In genomic region chr6:100083868-100084477, GRCm38 (mm10) we compare ENCODE assay signal across 15 mouse cellular contexts.
"Had no signal": no experiment of that assay in that cellular context is flagged by ENCODE, and none has a peak within 500 bp of the region (broad histone marks: within the 10 kb centered on the region; RNA-seq: fewer than 3 reads in every experiment).

No protein-coding gene starts in this region.

- H3K4me3 ChIP-seq: liver, embryonic 15.5 days; lung, embryonic 15.5 days; megakaryocyte, embryonic 14.5 days; midbrain, embryonic 12.5 days; midbrain, embryonic 15.5 days; neural tube, embryonic 12.5 days had no signal

- H3K27ac ChIP-seq: liver, embryonic 15.5 days; lung, embryonic 15.5 days; macrophage; midbrain, embryonic 12.5 days; midbrain, embryonic 15.5 days; neural tube, embryonic 12.5 days had no signal

- H3K27me3 ChIP-seq: liver, embryonic 15.5 days; midbrain, embryonic 12.5 days; midbrain, embryonic 15.5 days; neural tube, embryonic 12.5 days had no signal

- H3K9ac ChIP-seq: liver, embryonic 15.5 days; liver, postnatal 0 days; lung, embryonic 15.5 days; midbrain, embryonic 12.5 days; midbrain, embryonic 15.5 days; neural tube, embryonic 12.5 days had no signal

- H3K4me1 ChIP-seq: liver, embryonic 15.5 days; lung, embryonic 15.5 days; megakaryocyte, embryonic 14.5 days; midbrain, embryonic 12.5 days; midbrain, embryonic 15.5 days; neural tube, embryonic 12.5 days had no signal

- H3K9me3 ChIP-seq: liver, embryonic 15.5 days; lung, embryonic 15.5 days; midbrain, embryonic 15.5 days had no signal

- H3K4me2 ChIP-seq: liver, embryonic 15.5 days; lung, embryonic 15.5 days; midbrain, embryonic 12.5 days; midbrain, embryonic 15.5 days; neural tube, embryonic 12.5 days had no signal

- H3K36me3 ChIP-seq: liver, embryonic 15.5 days; lung, embryonic 15.5 days; midbrain, embryonic 12.5 days; midbrain, embryonic 15.5 days; neural tube, embryonic 12.5 days had no signal

- DNase-seq: liver, postnatal 0 days; lung, adult 2 months; lung, postnatal 14 days; lung, postnatal 36 days; right cerebral cortex, postnatal 14 days; thymus, adult 2 months; thymus, postnatal 25 days; thymus, postnatal 4 days had no signal
